Mouse (Mus musculus) thymus, postnatal 36 days (tissue): ENCODE measurements at regions not wholly inside any gene's neighbourhood (a gene's known extent, or its start where the extent isn't known, plus 50 kb on each side); places are given as distances from the start of the nearest gene placed in this dataset.

Source experiments
- DNase-seq, 2 experiments: peaks; one replicate each; pipeline ENCODE4 v3.0.0; 2022; ENCODE audit warnings: mixed read lengths in 2 of 2

DNA sequence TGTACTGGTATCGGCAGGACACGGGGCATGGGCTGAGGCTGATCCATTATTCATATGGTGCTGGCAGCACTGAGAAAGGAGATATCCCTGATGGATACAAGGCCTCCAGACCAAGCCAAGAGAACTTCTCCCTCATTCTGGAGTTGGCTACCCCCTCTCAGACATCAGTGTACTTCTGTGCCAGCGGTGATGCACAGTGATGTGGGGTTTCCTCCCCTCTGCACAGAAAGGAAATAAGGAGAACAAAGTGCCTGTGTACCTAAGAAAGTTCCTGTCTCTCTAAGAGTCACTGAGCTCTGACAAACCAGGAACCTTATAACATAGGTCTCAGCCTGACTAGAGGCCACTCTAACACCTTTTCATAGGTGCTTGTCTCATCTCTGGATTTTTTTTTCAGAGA lies 86.3 kb upstream of the 2210010C04Rik start:
- DNase-seq: peak in 1 of 2 experiments; percentile 48

DNA sequence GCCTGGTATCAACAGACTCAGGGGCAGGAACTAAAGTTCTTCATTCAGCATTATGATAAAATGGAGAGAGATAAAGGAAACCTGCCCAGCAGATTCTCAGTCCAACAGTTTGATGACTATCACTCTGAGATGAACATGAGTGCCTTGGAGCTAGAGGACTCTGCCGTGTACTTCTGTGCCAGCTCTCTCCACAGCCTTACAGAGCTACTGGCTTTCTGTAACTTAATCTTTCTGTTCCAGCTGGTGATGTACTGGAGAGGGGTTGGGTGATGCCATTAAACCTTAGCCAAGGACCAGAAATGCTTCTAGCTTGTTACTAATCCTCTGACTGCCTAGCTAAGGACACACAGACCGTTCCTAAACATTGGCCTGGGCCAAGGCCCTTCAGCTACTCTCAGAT lies 83.9 kb upstream of the 2210010C04Rik start:
- DNase-seq: peak in 1 of 2 experiments; percentile 20

DNA sequence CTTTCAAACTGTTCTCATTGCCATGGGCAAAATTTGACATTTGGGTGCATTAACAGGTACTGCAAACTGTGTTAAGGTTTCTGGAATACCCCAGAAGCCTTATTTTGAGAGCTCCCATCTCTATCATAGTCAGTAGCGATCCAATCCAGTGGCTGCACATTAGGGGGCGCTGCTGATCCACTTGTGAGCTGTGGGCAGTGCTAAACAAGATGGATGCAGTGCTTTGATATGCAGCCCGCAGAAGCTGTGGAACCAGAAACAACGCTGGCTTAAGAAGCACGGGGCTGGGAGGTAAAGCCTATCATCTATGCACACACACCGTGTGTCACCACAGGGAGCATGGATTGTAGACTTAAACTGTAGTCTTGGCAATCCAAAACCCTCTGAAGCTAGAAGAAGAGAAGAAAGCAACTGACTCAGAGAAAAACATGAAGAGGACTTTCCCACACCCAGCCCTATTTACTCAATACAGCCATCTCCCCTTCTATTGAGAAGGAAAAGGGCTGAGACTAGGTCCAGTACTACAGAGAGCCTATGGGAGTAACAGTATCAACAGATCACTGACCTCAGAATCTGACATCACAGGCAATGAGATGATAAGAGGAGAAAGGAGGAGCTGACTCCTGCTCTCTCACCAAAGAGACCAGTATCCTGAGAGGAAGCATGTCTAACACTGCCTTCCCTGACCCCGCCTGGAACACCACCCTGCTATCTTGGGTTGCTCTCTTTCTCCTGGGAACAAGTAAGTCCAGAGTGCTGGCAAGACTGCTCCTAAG lies 83.1 kb upstream of the 2210010C04Rik start:
- DNase-seq: peak; percentile 89

DNA sequence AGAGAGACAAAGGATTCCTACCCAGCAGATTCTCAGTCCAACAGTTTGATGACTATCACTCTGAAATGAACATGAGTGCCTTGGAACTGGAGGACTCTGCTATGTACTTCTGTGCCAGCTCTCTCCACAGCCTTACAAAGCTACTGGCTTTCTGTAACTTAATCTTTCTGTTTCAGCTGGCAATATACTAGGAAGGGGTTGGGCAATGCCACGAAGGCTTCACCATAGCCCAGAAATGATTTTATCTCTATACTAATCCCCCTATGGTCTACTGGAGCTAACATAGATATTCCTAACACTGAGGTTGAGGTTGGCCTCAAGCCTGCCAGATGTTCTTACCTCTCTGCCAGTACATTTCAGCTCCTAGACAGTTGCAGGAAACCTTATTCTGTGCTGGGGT lies 78.6 kb upstream of the 2210010C04Rik start:
- DNase-seq: no peak

DNA sequence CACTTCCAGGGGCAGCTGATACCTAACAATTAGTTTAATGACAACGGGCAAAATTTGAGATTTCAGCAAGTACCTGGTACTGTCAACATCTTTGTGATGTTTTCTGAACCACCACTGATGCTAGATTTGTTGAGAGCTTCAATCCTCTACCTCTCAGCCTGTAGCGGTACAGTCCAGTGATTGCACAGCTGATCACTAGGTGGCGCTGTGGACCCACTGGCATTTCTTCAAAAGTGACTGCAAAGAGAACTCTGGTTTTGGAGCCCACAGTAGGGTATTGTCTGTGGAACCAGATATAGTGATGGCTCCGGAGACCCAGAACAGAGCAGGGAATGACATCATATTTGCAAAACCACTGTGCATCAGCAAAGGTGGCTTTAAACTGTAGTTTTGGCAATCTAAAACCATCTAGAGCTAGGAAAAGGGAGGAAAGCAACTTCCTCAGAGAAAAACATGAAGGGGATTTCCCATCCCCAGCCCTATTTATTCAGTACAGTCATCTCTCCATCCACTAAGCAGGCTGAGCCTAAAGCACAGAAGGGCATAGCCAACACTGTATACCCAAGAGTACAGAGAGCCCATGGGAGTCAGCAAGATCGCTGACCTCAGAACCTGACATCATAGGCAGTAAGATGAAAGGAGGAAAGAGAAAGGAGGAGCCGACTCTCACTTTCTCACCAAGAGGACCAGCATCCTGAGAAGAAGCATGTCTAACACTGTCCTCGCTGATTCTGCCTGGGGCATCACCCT lies 77.7 kb upstream of the 2210010C04Rik start:
- DNase-seq: peak; percentile 86 to 87

DNA sequence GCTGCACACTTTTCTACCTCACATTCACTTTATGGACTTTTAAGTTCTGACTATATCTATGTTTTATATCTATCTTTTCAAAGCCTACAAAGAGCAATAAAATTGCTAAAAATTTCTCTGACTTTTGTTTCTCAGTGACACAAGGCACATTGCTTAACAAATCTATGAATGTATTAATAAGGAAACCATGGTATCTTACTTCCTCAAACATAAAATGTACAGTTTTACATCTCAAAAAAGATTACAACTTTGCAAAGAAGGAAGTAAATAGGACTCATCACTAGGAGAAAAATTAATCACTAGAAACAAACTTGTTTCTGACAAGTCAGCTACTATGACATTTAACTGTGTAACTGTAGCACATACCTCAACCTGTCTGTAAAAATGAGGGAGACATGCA lies 76.5 kb upstream of the 2210010C04Rik start:
- DNase-seq: no peak

DNA sequence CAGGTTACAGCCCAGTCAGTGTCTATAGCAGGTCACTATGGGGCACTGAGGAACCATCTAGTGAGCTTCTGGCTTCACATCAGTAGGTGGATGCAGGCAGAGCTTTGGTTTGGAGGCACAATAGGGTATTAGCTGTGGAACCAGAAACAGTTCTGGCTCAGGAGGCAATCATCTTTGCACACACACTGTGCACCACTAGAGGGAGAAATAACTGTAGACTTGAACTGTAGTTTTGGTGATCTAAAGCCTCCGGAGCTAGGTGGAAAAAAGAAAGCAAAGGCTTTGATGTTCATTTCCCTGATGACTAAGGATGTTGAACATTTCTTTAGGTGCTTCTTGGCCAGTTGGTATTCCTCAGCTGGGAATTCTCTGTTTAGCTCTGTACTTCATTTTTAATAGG lies 73.6 kb upstream of the 2210010C04Rik start:
- DNase-seq: no peak

DNA sequence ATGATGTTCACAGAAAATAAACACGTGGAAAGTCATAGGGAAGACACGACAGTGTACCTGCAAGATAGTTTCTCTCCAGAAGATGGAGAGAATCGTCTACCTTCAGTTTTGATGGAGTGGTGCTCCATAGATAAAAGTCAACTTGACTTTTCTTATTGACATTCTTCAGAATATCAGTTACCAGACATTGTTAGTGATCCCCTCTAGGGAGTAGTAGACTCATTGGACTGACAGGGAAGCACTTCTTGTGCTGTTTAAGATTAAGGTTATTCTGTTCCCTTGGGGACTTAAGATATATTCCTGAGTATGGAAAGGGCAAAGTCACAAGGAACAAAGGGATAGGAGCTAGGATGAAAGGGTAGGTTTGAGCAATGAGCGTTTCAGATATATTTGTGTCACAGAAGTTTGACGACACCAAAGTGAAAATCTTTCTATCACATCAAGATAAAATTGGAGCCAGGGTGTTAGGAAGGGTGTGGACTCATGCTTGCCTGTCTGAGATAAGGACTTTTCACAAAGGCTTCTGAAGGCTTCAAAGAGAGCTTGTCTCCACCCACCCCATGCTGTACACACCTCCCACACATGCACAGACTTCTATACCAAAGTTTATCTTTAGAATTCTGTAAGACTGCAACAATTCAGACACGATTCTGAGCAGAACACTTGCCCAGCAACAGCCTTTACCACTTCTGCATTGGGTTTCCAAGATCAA lies 68.5 kb upstream of the 2210010C04Rik start:
- DNase-seq: no peak

DNA sequence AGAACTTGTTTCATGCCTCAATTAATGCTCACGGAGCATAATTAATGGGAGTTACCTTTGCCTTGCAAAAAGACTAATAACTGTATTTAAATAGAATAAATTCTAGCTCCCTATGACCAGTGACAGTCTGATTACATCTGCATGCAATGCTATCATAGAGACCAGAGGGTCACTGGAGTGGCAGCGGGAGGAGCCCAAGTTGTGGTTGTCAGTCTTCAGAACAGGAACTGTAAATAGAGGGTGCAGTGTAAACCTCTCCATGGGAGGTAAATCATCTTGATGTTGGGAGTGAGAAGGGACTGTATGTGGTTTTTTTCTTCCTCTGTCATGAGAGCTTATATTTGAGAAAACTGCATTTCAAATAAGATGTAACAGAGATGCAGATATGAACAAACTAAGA lies 66.7 kb upstream of the 2210010C04Rik start:
- no peak for DNase-seq

DNA sequence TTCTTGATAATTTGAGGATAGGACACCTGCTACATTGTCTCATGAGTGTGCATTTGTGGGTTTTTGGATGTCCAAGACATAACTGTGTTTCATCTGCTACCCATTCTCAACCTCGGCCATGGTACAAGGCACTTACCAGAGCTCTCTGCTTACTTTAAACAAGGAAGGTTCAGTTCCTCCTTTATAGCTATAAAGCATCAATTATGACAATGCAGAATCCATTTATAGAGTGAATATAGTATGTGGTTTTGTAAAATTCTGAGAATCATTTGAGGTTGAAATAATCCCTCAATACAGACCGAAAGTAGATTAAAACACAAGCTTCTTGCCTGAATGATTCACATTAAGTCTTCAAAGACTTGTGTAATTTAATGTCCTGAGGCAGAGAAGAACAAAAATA lies 64.9 kb upstream of the 2210010C04Rik start:
- no peak for DNase-seq

DNA sequence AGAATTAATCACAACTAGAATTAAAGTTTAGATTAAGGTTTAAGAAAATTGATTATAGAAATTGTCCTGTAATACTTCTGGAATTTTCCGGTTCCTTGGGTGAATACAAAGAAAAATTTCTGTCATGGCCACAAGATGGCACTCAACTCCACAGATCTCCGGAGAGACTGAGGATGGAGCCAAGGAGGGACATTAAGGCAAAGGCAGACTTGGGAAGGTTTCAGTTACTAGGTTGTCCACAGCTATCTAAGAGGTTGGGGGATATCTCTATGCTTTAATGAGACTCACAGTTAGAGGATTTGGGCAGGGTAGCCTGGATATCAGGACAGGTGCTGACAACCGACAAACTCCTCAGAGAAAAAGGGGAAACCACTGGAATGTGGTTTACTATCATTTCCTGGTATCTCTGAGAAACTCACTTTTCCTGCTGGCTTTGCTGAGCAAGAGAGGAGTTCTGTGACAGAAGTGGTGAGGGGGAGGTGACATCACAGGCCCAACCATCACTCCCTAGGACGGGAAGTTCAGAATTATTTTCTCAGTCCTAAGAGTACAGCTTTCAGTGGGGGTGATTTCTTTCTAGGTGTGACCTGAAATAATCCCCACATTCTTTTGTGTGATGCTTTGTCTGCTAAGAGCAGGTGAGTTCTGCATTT lies 56.0 kb upstream of the 2210010C04Rik start:
- no peak for DNase-seq
